ENCODE assay signal across 9 mouse cellular contexts in the genomic region with DNA sequence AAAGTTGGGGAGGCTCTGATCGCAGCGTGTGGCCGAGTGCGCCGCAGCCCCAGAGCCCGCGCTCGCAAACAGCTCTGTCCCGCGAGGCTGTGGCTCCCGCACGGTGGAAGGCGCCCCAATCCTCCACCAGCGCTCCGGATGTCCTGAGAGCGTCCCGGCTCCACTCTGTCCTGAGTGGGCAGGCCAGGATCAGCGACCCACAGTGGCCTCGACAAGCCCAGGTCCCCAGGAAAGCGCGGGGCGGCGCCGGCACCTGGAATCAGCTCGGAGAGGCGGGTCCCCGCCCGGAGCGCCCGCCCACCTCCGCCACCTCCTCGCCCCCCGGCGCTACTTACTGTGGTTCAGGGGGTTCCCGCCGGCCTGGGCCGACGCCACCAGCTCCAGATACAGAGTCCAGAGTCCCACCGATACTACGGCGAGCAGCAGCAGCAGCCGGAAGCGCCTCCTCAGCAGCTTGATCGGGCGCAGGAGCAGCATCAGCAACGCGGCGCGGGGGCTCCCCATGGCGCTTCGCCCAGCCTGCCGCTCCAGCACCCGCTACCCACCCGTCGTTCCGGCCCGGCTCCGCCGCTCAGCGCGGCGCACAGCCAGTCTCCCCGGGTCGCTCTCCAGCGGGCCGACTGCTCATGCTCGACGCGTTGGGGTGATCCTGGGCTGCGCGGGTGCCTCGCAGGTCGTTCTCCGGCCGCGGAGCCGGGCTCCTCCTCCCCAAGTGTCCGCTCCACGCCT. TPM values are rescaled to one million over a fixed set of nuclear protein-coding genes. Genes with fewer than 3 reads are reported as not detected.
A peak's percentile ranks its signal among the peaks of the same experiment; 100 is the strongest.
DNase-seq lines count a peak whose midpoint lies in the region; ATAC-seq and TF ChIP-seq lines count a peak whose summit lies in the region.
"Had no signal": no experiment of that assay in that cellular context is flagged by ENCODE, and none has a peak within 500 bp of the region (broad histone marks: within the 10 kb centered on the region; RNA-seq: fewer than 3 reads in every experiment).

D330020A13Rik (plus strand) TSS at position 309 of the 729 bp plus-strand sequence.
B4galnt3 (minus strand) TSS at position 504 of the 729 bp plus-strand sequence.

- no peak for DNase-seq in heart, postnatal 25 days (ENCODE audit: low spot score)
- peak; percentile 51 to 67 for DNase-seq in frontal cortex, postnatal 36 days (ENCODE audit: low spot score in 2 of 2)
- DNase-seq in thymus, postnatal 0 days (ENCODE audit: low spot score) = peak; percentile 46

- no peaks in the 10 kb centered on the region for H3K36me3 ChIP-seq in heart, embryonic 11.5 days (ENCODE audit: control insufficient read depth, insufficient read depth, low read length)
- no peaks in the 10 kb centered on the region for H3K36me3 ChIP-seq in kidney, embryonic 14.5 days (ENCODE audit: control insufficient read depth, insufficient read depth, low read length)
- H3K36me3 ChIP-seq in limb, embryonic 15.5 days = no peaks in the 10 kb centered on the region
- H3K36me3 ChIP-seq in myocyte (ENCODE audit: control insufficient read depth, insufficient read depth) = no peaks in the 10 kb centered on the region

- H3K79me2 ChIP-seq in myocyte (ENCODE audit: control insufficient read depth, insufficient read depth) = no peaks in the 10 kb centered on the region

- under 1% methylated on average over 69 of the region's 79 CpGs for WGBS in heart, embryonic 11.5 days (ENCODE audit: insufficient replicate concordance)
- WGBS in kidney, embryonic 14.5 days = under 1% methylated on average over 67 of the region's 79 CpGs
- WGBS in limb, embryonic 15.5 days = under 1% methylated on average over 76 of the region's 79 CpGs

- peak within 1 kb of the TSS; percentile 65 for H3K9ac ChIP-seq in heart, embryonic 11.5 days (ENCODE audit: low read depth, low read length)
- peak within 1 kb of the TSS; percentile 72 for H3K9ac ChIP-seq in kidney, embryonic 14.5 days (ENCODE audit: low read depth, low read length)
- H3K9ac ChIP-seq in limb, embryonic 15.5 days = peak within 1 kb of the TSS; percentile 54

- no peak within 1 kb of the TSS for H3K27ac ChIP-seq in heart, embryonic 11.5 days (ENCODE audit: low read depth, low read length)
- H3K27ac ChIP-seq in brown adipose tissue, adult 24 weeks (replicated peaks; ENCODE audit: low read depth, low read length) = no peak within 1 kb of the TSS
- peak within 1 kb of the TSS; percentile 55 for H3K27ac ChIP-seq in kidney, embryonic 14.5 days (ENCODE audit: low read depth, low read length)
- peak within 1 kb of the TSS; percentile 51 for H3K27ac ChIP-seq in limb, embryonic 15.5 days

- peaks cover 33% of the 10 kb centered on the region for H3K27me3 ChIP-seq in heart, embryonic 11.5 days (ENCODE audit: control insufficient read depth, insufficient read depth, low read length)
- H3K27me3 ChIP-seq in kidney, embryonic 14.5 days (ENCODE audit: control insufficient read depth, insufficient read depth, low read length) = peaks cover 7% of the 10 kb centered on the region
- peaks cover 18% of the 10 kb centered on the region for H3K27me3 ChIP-seq in limb, embryonic 15.5 days
- peaks cover 21% of the 10 kb centered on the region for H3K27me3 ChIP-seq in myocyte (ENCODE audit: control insufficient read depth, insufficient read depth, insufficient read length)

- H3K4me3 ChIP-seq in heart, embryonic 11.5 days (ENCODE audit: low read depth, low read length) = peak within 1 kb of the TSS; percentile 68
- peak within 1 kb of the TSS; percentile 55 for H3K4me3 ChIP-seq in brown adipose tissue, adult 24 weeks (ENCODE audit: insufficient read depth, low read depth, low read length)
- peak within 1 kb of the TSS; percentile 70 for H3K4me3 ChIP-seq in kidney, embryonic 14.5 days (ENCODE audit: low read length)
- H3K4me3 ChIP-seq in limb, embryonic 15.5 days = peak within 1 kb of the TSS; percentile 72
- no peak within 1 kb of the TSS for H3K4me3 ChIP-seq in myocyte

- peak within 1 kb of the TSS; percentile 99 for H3K4me2 ChIP-seq in heart, embryonic 11.5 days
- H3K4me2 ChIP-seq in kidney, embryonic 14.5 days (replicated peaks; ENCODE audit: low read depth, low read length) = peak within 1 kb of the TSS; percentile 98
- peak within 1 kb of the TSS; percentile 99 for H3K4me2 ChIP-seq in limb, embryonic 15.5 days
- H3K4me2 ChIP-seq in myocyte (ENCODE audit: low read depth) = peak within 1 kb of the TSS; percentile 55

- ATAC-seq in heart, embryonic 11.5 days (replicated peaks; ENCODE audit: insufficient number of reproducible peaks, low FRiP score, low TSS enrichment) = peak; percentile 42; the same call in 1 of the 2 replicates
- ATAC-seq in kidney, embryonic 14.5 days (ENCODE audit: low FRiP score, low TSS enrichment) = peak; percentile 85
- ATAC-seq in limb, embryonic 15.5 days (ENCODE audit: insufficient number of reproducible peaks, low FRiP score, low TSS enrichment, low read depth) = peak; percentile 36; the same call in 1 of the 2 replicates
- ATAC-seq: Patski had no signal

- 0 out of 2 replicates have a peak, but pooled peaks cover 2% of the 10 kb centered on the region for H3K9me3 ChIP-seq in heart, embryonic 11.5 days (replicated peaks; ENCODE audit: control insufficient read depth, low read length)
- no peaks in the 10 kb centered on the region for H3K9me3 ChIP-seq in kidney, embryonic 14.5 days (ENCODE audit: control insufficient read depth, low read length)
- H3K9me3 ChIP-seq in limb, embryonic 15.5 days = no peaks in the 10 kb centered on the region

- TF ChIP-seq POLR2A in myocyte (IDR thresholded peaks at IDR 0.05; ENCODE audit: insufficient read length, low read depth) = no peak

- H3K4me1 ChIP-seq in heart, embryonic 11.5 days (ENCODE audit: control insufficient read depth, insufficient read depth, low read length) = peaks cover 5% of the 10 kb centered on the region; the same call in 1 of the 2 replicates
- no peaks in the 10 kb centered on the region for H3K4me1 ChIP-seq in brown adipose tissue, adult 24 weeks (ENCODE audit: control insufficient read depth, insufficient read depth, insufficient read length, low read length)
- no peaks in the 10 kb centered on the region for H3K4me1 ChIP-seq in kidney, embryonic 14.5 days (ENCODE audit: control insufficient read depth, insufficient read depth, low read length)
- H3K4me1 ChIP-seq in limb, embryonic 15.5 days = peaks cover 8% of the 10 kb centered on the region

- peak within 1 kb of the TSS; percentile 6 for H3ac ChIP-seq in myocyte (ENCODE audit: control insufficient read depth, insufficient read length)

- intact Hi-C loops in heart, postnatal 25 days (cut with DNase I) = no loop called here

TF ChIP-seq in myocyte, 11 proteins besides CTCF, POLR2A, EP300 and RAD21:
- TF ChIP-seq USF1 (IDR thresholded peaks at IDR 0.05; ENCODE audit: low read depth) (no peak), TCF12 (IDR thresholded peaks at IDR 0.05; ENCODE audit: insufficient read depth, poor library complexity, severe bottlenecking) (no peak)
TF ChIP-seq in myocyte: peak in this region for 0.

RNA-seq across cellular contexts. Expression of gene D330020A13Rik, which starts in this region (rescaled TPM):
- polyA plus RNA-seq in heart, embryonic 11.5 days (2014; fragmentation: Nextera tagmentation; extraction: Ambion mirVana) = 0.26 and 0.34 TPM in 2 replicates
- not detected for total RNA-seq in heart, postnatal 25 days (2021)
- polyA plus RNA-seq in brown adipose tissue, adult 24 weeks (2012; ENCODE audit: insufficient read depth, insufficient read length, missing spikeins) = not detected in 2 replicates
- 0.22 and 0.49 TPM in 2 replicates for polyA plus RNA-seq in kidney, embryonic 14.5 days (2014; fragmentation: Nextera tagmentation; extraction: Ambion mirVana)
- polyA plus RNA-seq in limb, embryonic 15.5 days (2015; fragmentation: Nextera tagmentation; extraction: Ambion mirVana) = 0.40 and 0.77 TPM in 2 replicates
- polyA plus RNA-seq in myocyte (2012; fragmentation: generic; extraction: Trizol) = 0.06 TPM
- polyA plus RNA-seq in thymus, postnatal 0 days (2015; fragmentation: Nextera tagmentation; extraction: Ambion mirVana) = 0.13 TPM in 1 of 2 replicates, not detected in the other

RNA-seq across cellular contexts. Expression of gene B4galnt3, which starts in this region (rescaled TPM):
- polyA plus RNA-seq in heart, embryonic 11.5 days (2014; fragmentation: Nextera tagmentation; extraction: Ambion mirVana) = 0.17 and 0.19 TPM in 2 replicates
- under 1 TPM; 0.18 to 0.22 TPM for total RNA-seq in heart, postnatal 25 days (2021)
- polyA plus RNA-seq in brown adipose tissue, adult 24 weeks (2012; ENCODE audit: insufficient read depth, insufficient read length, missing spikeins) = not detected in 2 replicates
- 0.45 and 1.1 TPM in 2 replicates for polyA plus RNA-seq in kidney, embryonic 14.5 days (2014; fragmentation: Nextera tagmentation; extraction: Ambion mirVana)
- 1.1 and 1.3 TPM in 2 replicates for polyA plus RNA-seq in limb, embryonic 15.5 days (2015; fragmentation: Nextera tagmentation; extraction: Ambion mirVana)
- polyA plus RNA-seq in myocyte (2012; fragmentation: generic; extraction: Trizol) = 0.10 TPM
- 0.10 and 0.13 TPM in 2 replicates for polyA plus RNA-seq in thymus, postnatal 0 days (2015; fragmentation: Nextera tagmentation; extraction: Ambion mirVana)

Comparison
In these comparisons a context has a peak if more than half of its experiments do, and no peak if none do; other contexts are left out.
1. Peak in ATAC-seq, H3K4me3 ChIP-seq, H3K9ac ChIP-seq and H3K4me2 ChIP-seq in heart, embryonic 11.5 days; RNA of the genes that start here not detected or under 1 TPM.
2. Peak in DNase-seq in thymus, postnatal 0 days; RNA of the genes that start here not detected or under 1 TPM.
3. H3K27ac ChIP-seq: peak in kidney, embryonic 14.5 days (single experiment) and limb, embryonic 15.5 days (single experiment); none in heart, embryonic 11.5 days (single experiment) and brown adipose tissue, adult 24 weeks (single experiment).
4. Peak in every context shown above with its lines, with median percentiles within 50 percentile points of each other: ATAC-seq, H3K4me2 ChIP-seq and H3K9ac ChIP-seq.